Mouse (Mus musculus): ENCODE results near the gene Slc9a7. TPM values are rescaled to one million over a fixed set of nuclear protein-coding genes. Genes with fewer than 3 reads are reported as not detected.

The Slc9a7 gene
- 4.2 and 5.0 TPM in 2 replicates for polyA plus RNA-seq (2015; fragmentation: Nextera tagmentation; extraction: Ambion mirVana)

DNA sequence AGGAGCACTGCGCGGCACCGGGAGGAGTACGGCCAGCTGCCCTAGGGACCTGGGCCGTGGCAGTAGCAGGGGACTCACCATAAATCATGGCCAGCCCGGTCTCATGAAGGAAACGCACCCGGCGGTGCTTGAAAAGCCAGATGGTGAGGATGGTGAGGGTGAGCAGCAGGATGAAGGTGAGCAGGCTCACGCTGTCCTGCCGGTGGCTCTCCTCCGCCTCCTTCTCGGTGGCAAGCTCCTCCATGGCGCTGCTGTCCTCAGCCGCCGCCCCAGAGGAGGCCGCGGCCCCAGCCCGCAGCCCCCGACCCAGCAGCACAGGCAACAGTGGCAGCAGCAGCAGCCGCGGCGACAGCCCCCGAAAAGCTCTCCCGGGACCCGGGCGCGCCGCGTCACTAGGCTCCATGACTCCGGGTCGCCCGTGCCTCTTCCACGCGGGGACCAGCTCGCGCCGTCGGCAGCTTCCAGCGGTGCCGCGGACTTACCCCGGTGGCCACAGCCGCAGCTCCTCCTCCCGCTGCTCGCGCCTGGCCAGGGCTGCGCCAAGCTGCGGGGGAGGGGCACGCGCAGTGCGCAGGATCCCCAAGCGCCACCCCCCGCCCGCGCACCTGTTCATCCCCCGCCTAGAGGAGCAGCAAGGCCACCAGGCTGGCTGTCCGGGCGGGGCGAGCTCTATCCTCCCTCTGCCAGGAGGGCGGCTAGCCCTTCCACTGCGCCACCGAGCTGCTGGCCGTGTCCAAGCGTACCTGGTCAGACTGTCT is at the start of gene Slc9a7:
Slc9a7 (minus strand) TSS at position 526 of the 758 bp plus-strand sequence.
- Histone ChIP-seq H3K9me3 (no peaks in the 10 kb centered on the region), H3K27me3 (no peaks in the 10 kb centered on the region), H3K4me2 (replicated peaks) (peak within 1 kb of the TSS; percentile 58), H3K4me3 (replicated peaks) (peak within 1 kb of the TSS; percentile 58), H3K9ac (replicated peaks) (peak within 1 kb of the TSS; percentile 69), H3K4me1 (replicated peaks) (no peaks in the 10 kb centered on the region), H3K27ac (0 out of 2 replicates have a peak within 1 kb of the TSS, but pooled peaks have one; percentile 39), H3K36me3 (no peaks in the 10 kb centered on the region)
- 17% methylated on average over 55 of the region's 65 CpGs for WGBS
- peak; percentile 94 for ATAC-seq

DNA sequence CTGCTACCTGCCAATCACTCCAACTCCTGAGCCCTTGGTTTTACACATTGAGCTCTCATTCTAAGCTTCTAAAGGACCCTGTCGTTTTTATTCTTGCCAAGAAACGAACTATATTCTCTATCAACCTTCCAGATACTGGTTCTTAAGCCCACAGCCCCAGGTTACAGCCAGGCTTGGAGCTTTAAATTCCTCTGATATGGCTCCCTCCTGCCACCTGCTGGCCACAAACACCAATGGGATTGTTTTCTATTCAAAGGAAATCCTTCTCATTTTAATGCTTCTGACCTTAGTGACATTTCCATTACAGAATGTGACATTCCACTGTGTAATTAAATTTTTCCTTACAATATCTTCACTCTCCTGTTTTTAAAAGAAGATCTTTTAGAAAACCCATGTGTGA is 44.1 kb upstream of the Slc9a7 start:
- Histone ChIP-seq H3K9me3 (no peaks in the 10 kb centered on the region), H3K4me2 (replicated peaks) (no peak overlapping the region), H3K27ac (no peak overlapping the region), H3K4me1 (replicated peaks) (no peaks in the 10 kb centered on the region), H3K36me3 (no peaks in the 10 kb centered on the region), H3K27me3 (no peaks in the 10 kb centered on the region), H3K9ac (replicated peaks) (no peak overlapping the region), H3K4me3 (replicated peaks) (no peak overlapping the region)
- WGBS = 28% methylated on average over 2 of the region's 2 CpGs
- ATAC-seq = no peak

DNA sequence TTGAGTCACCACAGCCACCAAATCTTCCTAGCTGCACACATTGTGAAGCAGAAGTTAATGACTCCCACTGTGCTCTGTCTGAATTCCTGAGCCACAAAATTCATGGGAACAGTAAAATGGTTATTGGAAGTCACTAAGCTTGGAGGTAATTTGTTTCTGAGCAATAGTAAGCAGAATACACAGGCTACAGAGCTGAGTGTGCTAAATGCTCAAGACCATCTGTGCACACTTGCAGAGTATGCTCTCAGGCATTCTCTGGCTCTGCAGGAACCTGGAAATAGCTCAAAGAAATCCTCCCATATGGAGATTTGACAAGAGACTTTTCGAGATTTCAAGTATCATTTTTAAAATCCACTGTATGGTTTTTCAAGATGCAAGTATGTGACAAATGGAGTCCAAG is 41.1 kb upstream of the Slc9a7 start:
- WGBS = 56% methylated on average over 1 of the region's 1 CpGs
- H3K36me3 ChIP-seq = no peaks in the 10 kb centered on the region
- ATAC-seq = no peak

DNA sequence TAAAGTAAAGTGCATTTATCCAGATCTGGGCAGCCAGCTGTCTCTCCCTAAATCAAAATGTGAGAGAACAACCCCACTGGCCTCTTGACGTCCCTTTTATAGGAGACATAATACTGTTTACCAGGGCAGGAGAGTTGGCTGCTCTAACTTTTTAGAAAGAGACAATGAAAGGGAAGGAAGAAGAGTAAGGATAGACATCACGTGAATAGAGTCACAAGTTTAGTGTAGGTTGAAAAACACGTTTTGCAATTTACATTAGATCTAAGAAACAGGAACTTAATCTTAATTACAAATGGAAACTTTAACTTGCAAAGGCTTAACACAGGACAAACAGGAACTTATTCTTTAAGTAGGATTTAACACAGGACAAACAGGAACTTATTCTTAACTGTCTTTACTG is 15.6 kb upstream of the Slc9a7 start:
- H3K9me3 ChIP-seq = no peaks in the 10 kb centered on the region
- H3K27me3 ChIP-seq = no peaks in the 10 kb centered on the region
- no peaks in the 10 kb centered on the region for H3K4me1 ChIP-seq (replicated peaks)
- H3K36me3 ChIP-seq = no peaks in the 10 kb centered on the region
- no peak overlapping the region for H3K9ac ChIP-seq (replicated peaks)
- no peak overlapping the region for H3K27ac ChIP-seq
- no peak overlapping the region for H3K4me3 ChIP-seq (replicated peaks)
- 37% methylated on average over 3 of the region's 3 CpGs for WGBS
- H3K4me2 ChIP-seq (replicated peaks) = no peak overlapping the region
- ATAC-seq = no peak

More for the DNA sequence above, 41.1 kb upstream of the Slc9a7 start:
- Histone ChIP-seq H3K9me3 (no peaks in the 10 kb centered on the region), H3K4me1 (replicated peaks) (no peaks in the 10 kb centered on the region), H3K27ac (no peak overlapping the region), H3K4me2 (replicated peaks) (no peak overlapping the region), H3K9ac (replicated peaks) (no peak overlapping the region), H3K4me3 (replicated peaks) (no peak overlapping the region), H3K27me3 (no peaks in the 10 kb centered on the region)

DNA sequence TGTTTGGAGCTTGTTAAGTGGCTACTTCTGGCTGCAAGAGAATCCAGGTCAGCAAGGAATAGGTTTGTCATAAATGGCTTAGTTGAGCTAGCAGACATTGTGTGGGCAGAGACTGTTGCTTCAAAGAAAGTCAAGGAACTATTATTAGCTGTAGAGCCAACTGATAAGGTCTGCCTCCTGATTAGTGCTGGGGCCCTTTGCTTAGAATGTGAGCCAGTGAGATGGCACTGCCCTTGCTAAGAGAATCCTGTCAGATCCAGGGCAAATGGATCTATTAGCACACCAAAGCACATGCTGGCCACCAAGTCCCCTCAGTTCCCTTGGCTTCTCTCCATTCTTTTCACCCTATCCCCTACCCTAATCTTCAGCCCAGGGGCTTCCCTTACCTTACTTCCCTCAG is 14.3 kb upstream of the Slc9a7 start:
- H3K36me3 ChIP-seq = no peaks in the 10 kb centered on the region
- H3K27me3 ChIP-seq = no peaks in the 10 kb centered on the region
- no peak for ATAC-seq
- no peaks in the 10 kb centered on the region for H3K9me3 ChIP-seq
- H3K27ac ChIP-seq = no peak overlapping the region
- no peak overlapping the region for H3K4me3 ChIP-seq (replicated peaks)
- H3K4me2 ChIP-seq (replicated peaks) = no peak overlapping the region
- H3K4me1 ChIP-seq (replicated peaks) = no peaks in the 10 kb centered on the region
- H3K9ac ChIP-seq (replicated peaks) = no peak overlapping the region

DNA sequence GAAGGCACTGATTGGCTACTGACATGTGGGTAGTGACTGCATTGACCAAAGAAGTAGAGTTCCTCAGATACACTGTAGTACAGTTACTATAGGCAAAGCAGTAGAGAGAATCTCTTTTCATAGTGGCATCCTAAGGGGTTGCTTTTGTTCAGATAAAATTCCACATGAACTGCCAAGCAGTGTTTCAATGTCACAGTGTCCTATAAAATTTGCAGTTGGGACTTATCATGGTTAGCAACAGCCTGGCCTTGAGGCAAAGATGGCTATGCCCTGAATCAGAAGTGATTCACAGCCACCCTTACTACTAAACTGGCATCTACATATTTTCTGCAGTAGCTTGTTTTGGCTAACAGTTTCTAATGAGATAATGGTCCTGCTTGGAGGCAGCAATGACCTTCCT is 11.7 kb upstream of the Slc9a7 start:
- Histone ChIP-seq H3K27me3 (no peaks in the 10 kb centered on the region), H3K9ac (replicated peaks) (no peak overlapping the region), H3K9me3 (no peaks in the 10 kb centered on the region), H3K36me3 (no peaks in the 10 kb centered on the region), H3K4me1 (replicated peaks) (no peaks in the 10 kb centered on the region), H3K27ac (no peak overlapping the region), H3K4me2 (replicated peaks) (no peak overlapping the region), H3K4me3 (replicated peaks) (no peak overlapping the region)
- no peak for ATAC-seq

DNA sequence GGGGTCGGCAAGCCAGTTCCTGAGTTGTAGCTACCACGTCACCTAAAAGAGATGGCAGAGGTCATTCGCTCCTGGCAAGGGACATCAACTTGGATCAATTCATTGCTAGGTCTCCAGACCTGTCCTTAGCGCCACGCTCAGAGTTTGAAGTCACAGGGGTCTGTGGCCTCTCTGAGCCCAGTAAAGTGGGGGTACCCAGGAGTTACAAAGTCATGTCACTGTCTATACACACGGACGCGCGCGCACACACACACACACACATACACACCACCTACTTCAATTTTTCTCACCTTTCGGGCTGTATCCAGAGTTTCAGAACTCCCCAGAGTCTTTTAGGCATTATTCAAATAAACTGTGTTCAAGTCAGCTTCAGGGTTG is 422 bp upstream of the Slc9a7 start:
- Histone ChIP-seq H3K9ac (replicated peaks) (no peak overlapping the region), H3K36me3 (no peaks in the 10 kb centered on the region), H3K9me3 (no peaks in the 10 kb centered on the region), H3K4me2 (replicated peaks) (peak overlapping the region; percentile 58), H3K27ac (no peak overlapping the region), H3K27me3 (no peaks in the 10 kb centered on the region), H3K4me3 (replicated peaks) (peak overlapping the region; percentile 58), H3K4me1 (replicated peaks) (no peaks in the 10 kb centered on the region)
- ATAC-seq = peak; percentile 68
- WGBS = 31% methylated on average over 11 of the region's 11 CpGs

DNA sequence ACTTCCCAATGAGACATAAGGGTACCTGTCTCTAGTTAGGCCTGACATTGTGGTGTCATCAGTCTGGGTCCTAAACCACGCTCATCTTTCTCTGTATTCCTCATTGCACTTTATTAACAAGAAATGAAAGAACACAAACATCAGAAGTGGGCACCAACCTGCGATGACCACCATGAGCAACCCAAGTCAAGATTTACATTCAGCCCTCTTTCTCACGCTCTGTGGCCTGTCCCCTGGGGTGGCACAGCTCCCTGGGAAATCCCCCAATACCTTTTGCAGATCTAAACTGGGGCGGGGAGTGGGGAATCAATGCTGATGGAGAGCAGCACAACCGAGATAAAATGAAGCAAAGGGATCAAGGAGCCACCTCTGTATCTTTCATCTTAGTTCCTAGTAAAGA is 892 bp downstream of the Slc9a7 start:
- H3K4me1 ChIP-seq (replicated peaks) = no peaks in the 10 kb centered on the region
- peak overlapping the region; percentile 58 for H3K4me3 ChIP-seq (replicated peaks)
- H3K4me2 ChIP-seq (replicated peaks) = peak overlapping the region; percentile 58
- 0 out of 2 replicates have a peak, but pooled peaks have one; percentile 22 for ATAC-seq
- no peak overlapping the region for H3K27ac ChIP-seq
- 25% methylated on average over 5 of the region's 5 CpGs for WGBS
- H3K36me3 ChIP-seq = no peaks in the 10 kb centered on the region
- no peaks in the 10 kb centered on the region for H3K9me3 ChIP-seq
- peak overlapping the region; percentile 69; the same call in 1 of the 2 replicates for H3K9ac ChIP-seq (replicated peaks)
- no peaks in the 10 kb centered on the region for H3K27me3 ChIP-seq

DNA sequence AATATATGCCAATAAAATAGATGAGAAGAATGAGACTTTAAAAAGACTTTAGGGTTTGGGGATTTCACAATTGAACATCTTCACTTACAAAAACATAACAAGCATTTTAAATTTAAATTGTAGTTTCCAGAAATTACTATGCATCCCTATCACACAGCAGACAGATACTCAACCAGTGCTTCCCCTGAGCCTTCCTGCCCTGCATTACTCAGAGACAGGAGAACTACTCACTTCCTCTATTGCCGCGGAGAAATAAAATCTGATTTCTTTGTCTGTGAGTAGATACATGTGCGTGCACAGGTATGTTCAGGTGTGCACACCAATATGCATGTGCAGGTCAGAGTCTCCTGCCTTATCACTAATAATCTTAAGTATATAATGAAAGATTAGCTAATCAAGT is 2.9 kb downstream of the Slc9a7 start:
- H3K4me1 ChIP-seq (replicated peaks) = no peaks in the 10 kb centered on the region
- H3K27ac ChIP-seq = no peak overlapping the region
- no peaks in the 10 kb centered on the region for H3K27me3 ChIP-seq
- H3K9me3 ChIP-seq = no peaks in the 10 kb centered on the region
- H3K9ac ChIP-seq (replicated peaks) = no peak overlapping the region
- 87% methylated on average over 3 of the region's 3 CpGs for WGBS
- H3K36me3 ChIP-seq = no peaks in the 10 kb centered on the region
- H3K4me3 ChIP-seq (replicated peaks) = no peak overlapping the region
- no peak for ATAC-seq
- 0 out of 2 replicates have a peak overlapping the region, but pooled peaks have one; percentile 13 for H3K4me2 ChIP-seq (replicated peaks)

DNA sequence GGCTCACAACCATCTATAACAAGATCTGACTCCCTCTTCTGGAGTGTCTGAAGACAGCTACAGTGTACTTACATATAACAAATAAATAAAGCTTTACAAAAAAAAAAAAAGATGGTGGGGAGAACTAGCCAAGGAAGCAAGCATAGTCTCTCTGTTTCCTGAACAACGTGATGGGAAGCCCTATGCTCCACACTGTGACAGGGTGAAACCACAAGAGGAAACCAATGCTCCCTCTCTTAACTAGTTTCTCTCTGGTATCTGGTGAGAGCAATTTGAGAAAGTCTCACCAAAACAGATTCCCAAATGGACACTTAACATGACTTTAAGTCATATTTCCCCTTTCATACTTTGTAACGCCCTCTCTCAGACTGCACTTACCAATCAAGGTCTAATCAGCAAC is 5.4 kb downstream of the Slc9a7 start:
- ATAC-seq = no peak
- 77% methylated on average over 2 of the region's 2 CpGs for WGBS

DNA sequence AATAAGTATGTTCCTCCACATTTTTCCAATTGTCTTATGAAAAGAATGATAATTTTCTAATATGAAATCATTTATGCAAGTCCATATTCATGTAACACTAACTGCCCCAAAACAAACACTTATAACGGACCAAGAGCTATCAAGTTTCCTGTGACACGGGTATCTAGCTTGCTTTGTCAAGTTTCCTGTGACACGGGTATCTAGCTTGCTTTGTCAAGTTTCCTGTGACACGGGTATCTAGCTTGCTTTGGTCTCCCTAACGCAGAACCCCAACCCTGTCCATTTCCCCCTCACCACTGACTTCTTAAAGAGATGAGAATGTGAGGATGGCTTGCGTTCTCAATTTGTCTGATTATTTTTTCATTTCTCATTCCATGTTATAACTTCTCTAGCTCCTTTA is 12.2 kb downstream of the Slc9a7 start:
- 82% methylated on average over 6 of the region's 6 CpGs for WGBS
- ATAC-seq = no peak
- Histone ChIP-seq H3K36me3 (no peaks in the 10 kb centered on the region), H3K4me1 (replicated peaks) (no peaks in the 10 kb centered on the region), H3K9me3 (no peaks in the 10 kb centered on the region), H3K4me3 (replicated peaks) (no peak overlapping the region), H3K4me2 (replicated peaks) (no peak overlapping the region), H3K27ac (no peak overlapping the region), H3K27me3 (no peaks in the 10 kb centered on the region), H3K9ac (replicated peaks) (no peak overlapping the region)

More for the DNA sequence above, 5.4 kb downstream of the Slc9a7 start:
- H3K27ac ChIP-seq = no peak overlapping the region
- H3K4me2 ChIP-seq (replicated peaks) = no peak overlapping the region
- no peak overlapping the region for H3K4me3 ChIP-seq (replicated peaks)
- no peaks in the 10 kb centered on the region for H3K4me1 ChIP-seq (replicated peaks)
- H3K36me3 ChIP-seq = no peaks in the 10 kb centered on the region
- H3K27me3 ChIP-seq = no peaks in the 10 kb centered on the region
- H3K9ac ChIP-seq (replicated peaks) = no peak overlapping the region
- no peaks in the 10 kb centered on the region for H3K9me3 ChIP-seq

DNA sequence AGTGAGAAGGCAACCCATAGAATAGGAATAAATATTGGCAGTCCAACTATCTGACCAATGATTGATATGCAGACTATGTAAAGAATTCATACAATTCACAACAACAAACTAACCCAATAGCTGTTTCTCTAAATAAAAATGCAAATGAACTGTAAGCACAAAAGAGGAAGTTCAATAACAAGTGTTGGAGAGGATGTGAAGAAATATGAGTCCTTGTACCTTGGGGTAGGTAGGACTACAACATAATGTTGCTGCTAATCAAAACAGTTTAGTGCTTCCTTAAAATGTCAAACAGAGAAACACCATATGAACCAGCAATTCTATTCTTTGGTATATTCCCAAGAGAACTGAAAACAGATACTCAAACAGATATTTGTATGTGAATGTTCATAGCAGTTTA is 17.8 kb downstream of the Slc9a7 start:
- Histone ChIP-seq H3K9me3 (no peaks in the 10 kb centered on the region), H3K4me1 (replicated peaks) (no peaks in the 10 kb centered on the region), H3K9ac (replicated peaks) (no peak overlapping the region), H3K4me3 (replicated peaks) (no peak overlapping the region), H3K4me2 (replicated peaks) (no peak overlapping the region), H3K27me3 (no peaks in the 10 kb centered on the region), H3K36me3 (no peaks in the 10 kb centered on the region), H3K27ac (no peak overlapping the region)
- ATAC-seq = no peak

DNA sequence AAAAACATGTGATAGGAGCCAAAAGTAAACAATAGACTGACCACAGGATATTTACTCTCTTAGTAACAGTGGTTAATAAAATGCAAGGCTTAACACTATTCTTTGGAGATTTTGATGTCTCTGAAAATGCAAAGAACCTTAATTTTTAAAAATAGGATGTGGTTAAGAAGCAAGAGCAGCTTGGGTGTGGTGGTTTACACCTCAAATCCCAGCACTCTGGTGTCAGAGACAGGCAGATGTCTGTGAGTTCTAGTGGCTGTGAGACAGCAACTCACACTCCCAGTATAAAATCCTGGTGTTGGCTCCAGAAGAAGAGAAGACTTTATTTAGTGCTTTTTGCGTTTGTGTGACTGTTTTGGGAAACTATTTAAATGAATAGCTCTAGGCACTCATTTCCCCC is 19.6 kb downstream of the Slc9a7 start:
- Histone ChIP-seq H3K27ac (no peak overlapping the region), H3K4me3 (replicated peaks) (no peak overlapping the region), H3K4me2 (replicated peaks) (no peak overlapping the region), H3K4me1 (replicated peaks) (no peaks in the 10 kb centered on the region), H3K9me3 (no peaks in the 10 kb centered on the region), H3K27me3 (no peaks in the 10 kb centered on the region), H3K36me3 (no peaks in the 10 kb centered on the region), H3K9ac (replicated peaks) (no peak overlapping the region)
- no peak for ATAC-seq
- 48% methylated on average over 1 of the region's 1 CpGs for WGBS
